Mouse (Mus musculus): ENCODE data around the gene Mars.

The Mars gene

DNA sequence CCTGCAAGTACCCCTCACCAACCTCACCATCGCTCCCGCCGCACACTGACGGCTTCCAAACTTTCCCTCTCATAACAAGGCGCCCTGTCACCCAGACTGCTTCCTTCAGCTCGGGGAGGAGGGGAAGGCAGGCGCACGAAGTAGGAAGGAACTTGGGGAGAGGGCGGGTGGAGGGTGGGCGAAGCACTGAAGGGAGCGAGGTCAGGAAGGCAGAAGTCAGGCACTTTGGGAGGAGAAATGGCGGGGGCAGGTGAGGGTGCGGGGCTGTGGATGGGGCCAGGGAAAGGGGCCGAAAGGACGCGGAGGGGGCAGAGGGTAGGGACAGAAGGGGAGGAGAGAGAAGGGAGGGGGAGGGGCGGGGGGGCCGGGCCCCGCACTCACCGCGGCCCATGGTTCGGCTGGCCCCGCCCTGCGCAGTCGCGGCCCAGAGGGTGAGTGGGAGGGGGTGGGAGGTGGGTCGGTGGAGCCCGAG, 23.2 kb downstream of the Mars start:
- CTCF ChIA-PET, result no interaction called here

DNA sequence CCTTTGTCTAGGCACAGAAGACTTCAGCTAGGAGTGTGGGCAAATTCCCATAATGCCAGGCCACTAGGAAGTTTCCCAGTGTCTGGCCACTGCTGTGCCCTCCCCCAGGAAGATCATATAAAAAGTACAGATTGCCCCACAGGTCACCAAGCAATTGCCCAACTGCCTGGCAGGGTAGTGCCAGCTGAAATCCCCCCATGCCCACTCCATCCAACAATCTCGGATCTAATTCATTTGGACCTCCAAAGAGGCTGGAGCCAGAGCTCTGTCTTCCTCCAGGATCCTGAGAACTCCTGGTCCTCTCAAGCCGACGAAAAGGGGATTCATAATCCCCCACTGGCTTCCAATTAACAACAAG, 23.7 kb downstream of the Mars start:
- CTCF ChIA-PET, result no interaction called here

DNA sequence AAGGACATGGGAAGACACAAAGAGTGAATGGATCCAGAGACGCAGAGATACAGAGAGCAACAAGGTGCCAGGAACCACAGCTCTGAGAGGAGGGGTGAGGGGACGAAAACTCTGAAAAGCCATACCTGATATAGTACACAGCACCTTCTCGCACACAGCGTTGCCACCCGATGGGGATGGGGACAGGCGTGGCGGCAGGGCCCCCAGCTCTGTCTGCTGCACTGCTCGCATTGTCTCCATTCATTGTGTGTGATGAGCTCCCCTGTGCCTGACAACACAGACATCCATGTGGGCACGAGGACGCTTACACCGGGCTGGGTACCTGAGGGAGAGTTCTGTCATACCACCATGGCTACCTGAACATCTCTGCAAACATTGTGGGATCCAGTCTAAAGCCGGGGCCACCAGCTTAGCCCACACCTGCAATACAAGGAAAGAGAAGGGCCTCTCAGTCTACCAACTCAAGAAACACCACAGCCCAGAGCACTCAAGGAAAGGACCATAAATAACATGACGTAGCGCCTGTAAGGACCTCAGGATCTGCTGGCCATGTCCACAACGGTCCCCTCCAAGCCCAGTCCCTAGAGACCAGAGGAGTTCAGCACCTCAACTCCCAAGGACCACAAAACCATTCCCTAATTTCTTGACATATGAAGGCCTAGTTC, 24.2 kb downstream of the Mars start:
- CTCF ChIA-PET, result no interaction called here

DNA sequence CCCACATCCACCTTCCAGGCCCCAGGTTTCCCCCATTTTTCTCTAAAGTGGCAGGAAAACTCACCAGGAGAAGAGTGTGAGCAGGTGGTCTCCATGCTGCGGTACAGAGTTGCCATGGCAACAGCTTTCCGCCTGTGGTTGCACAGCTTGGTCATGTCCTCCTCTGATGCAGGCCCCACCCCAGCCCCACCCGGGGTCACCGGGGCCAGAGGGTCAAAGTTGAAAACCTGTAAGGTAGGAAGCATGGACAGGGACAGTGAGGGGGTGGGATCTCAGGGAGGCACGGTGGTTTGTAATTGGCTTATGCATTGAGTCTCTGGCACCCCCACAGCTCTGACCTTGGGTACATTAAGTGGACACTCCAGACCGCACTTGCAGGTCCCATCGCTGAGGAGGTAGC, 24.9 kb downstream of the Mars start:
- CTCF ChIA-PET, result no interaction called here

DNA sequence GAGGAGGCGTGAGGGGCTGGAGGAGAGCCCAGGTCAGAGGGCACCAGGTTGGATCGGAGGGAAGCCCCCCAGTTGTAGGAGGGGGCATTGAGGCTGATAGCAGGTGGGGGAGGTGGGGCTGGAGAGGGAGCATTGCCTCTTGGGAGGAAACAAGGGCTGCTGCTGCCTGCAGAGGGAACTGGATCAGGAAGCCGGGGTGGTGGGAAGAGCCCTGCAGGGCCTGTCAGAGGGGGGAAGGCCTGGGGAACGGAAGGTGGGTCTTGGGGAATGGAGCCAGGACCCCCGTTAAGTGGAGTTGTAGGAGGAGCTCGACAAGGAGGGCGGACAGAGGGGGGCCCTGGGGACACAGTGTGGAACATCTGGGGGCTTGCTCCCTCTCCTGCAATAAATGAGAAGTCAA, 25.4 kb downstream of the Mars start:
- CTCF ChIA-PET, result interaction anchor here (0.6 kb wide), 1 partner anchor 8 kb away, joined by 3 read pairs; no protein-coding TSS in a partner anchor

DNA sequence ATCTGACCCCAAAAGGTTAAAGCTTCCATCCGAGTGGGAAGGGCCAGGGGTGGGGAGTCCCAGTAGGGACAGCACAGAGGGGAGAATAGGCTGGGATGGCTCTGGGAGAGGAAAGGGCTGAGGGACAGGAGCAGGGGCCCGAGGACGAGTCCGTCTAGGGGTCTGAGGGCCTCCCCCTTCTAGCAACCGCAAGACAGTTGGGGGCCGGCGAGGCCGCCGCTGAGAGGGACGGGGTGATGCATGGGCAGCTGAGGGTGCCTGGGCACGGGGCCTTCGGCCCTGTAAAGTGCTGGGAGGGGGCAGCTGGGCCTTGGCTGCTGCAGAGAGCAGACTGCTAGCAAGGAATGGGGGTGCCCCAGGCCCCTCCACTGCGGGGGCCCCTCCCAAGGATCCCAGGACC, 25.9 kb downstream of the Mars start:
- CTCF ChIA-PET, result interaction anchor here (0.6 kb wide), 1 partner anchor 9 kb away, joined by 3 read pairs; no protein-coding TSS in a partner anchor

DNA sequence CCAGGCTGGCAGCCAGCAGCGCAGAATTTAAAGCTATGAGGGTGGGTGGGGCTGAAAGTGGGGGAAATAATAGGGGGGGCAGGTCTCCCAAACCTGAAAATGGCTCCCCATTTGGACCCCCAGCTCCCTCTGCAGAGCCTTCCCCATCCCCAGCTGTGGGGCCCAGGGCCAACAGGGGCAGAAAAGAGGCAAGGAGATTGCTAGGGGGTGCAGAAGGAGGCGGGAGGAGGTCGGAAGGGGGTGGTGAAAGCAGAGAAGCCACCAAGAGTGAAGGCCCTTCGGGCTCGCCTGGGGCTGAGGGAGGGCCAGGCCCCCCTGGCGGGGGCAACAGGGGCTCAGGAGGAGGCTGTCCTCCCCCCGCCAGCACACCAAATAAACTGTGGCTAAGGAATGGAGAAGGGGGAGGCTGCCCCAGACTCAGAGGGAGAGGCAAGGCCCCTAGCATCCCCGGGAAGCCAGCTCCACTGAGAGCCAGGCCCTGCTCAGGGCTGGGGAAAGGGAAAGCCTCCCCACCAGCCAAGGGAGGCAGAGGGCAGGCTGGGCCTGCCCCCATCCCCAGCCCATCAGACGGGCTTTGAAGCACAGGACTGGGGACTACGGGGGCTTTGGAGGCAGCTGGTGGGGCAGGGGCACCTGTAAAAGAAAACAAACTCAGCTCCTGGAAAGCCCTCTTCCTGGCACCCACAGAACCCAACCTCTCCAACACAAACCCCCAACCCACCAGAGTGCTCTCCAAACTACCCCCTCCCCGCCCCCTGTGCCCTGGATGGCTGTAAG, 26.7 kb downstream of the Mars start:
- CTCF ChIA-PET, result interaction anchor here (0.6 kb wide), 1 partner anchor 837 kb away, joined by 9 read pairs; no protein-coding TSS in a partner anchor

DNA sequence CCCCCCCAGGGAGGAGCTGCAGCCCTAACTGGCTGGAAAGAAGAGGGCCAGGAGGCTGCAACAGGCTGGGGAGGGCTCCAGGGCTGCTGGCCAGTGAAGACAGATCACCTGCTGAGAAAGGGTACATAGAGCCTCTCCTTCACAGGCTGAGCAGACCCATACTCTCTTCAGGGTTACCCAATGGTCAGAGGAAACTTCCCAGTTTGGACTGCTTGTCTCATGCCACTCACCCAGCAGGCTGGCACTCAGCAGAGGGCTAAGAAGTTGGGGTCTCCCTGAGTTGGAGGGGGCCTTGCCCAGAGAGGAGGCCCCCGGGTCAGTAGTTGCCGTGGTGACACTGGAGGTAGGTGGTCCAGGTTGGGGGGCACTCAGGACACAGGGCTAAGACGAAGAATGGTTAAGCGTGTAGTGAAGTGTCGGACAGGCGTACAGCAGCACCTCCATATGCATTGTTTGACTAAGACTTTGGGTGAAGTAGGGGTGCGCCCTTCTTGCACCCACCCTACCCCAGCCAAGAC, 27.4 kb downstream of the Mars start:
- CTCF ChIA-PET, result interaction anchor here (0.6 kb wide), 1 partner anchor 837 kb away, joined by 9 read pairs; no protein-coding TSS in a partner anchor

DNA sequence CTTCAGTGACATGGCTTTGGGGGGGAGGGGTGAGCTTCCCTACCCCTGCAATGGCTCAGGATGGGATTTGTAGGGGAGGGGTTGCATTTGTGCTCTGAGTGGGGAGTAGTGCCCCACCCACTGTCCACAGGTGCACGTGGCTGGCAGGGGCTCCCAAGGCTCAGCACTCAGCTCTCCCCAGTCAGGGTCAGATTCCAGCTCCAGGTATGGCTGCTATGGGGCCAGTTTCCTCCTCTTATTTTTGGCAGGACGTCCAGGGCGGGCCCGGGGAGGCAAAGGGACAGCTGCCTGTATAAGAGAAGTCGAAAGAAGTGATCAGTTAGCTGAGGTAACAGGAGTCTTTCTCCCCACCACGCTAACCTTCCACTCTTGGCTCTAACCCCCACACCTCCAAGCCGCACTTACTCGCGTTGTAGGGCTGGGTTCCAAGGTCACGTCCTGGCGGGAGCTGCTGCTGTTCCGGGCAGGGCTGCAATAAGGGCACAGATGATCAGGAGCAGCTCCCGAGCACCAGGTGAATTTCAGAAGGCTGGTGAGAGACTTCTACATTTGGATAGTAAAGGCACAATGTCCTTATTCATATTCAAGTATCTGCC, 28.9 kb downstream of the Mars start:
- CTCF ChIA-PET, result no interaction called here

DNA sequence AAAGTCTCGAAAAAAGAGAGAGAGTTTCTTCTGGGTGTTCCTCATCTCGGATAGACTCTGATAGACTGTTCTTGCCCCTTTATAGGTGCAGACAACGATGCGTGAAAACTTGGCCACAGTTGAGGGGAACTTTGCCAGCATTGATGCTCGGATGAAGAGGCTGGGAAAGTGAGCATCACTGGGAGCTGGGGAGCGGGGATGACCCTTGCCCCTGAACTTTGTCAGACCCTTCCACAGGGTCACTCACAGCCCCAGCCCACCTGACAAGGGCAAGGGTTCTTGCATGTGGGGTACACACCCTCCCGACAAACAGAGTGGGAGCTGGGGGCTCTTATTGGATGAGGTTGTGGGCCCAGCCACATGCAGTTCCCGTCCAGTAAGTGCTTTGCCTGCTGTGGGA, 30.3 kb downstream of the Mars start:
- CTCF ChIA-PET, result no interaction called here

DNA sequence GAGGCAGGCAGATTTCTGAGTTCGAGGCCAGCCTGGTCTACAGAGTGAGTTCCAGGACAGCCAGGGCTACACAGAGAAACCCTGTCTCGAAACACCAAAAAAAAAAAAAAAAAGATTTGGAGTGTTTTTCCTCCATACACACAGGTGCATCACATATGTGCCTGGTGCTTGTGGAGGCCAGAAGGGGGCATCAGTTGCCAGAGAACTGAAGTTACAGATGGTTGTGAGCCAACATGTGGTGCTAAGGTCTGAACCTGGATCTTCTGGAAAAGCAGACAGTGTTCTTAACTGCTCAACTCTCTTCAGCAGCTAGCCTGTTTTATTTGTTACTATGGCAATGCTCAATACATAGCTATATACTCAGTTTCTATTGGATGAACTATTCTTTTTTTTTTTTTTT, 31.9 kb downstream of the Mars start:
- CTCF ChIA-PET, result interaction anchor here (0.7 kb wide), 1 partner anchor 78 kb away, joined by 4 read pairs; no protein-coding TSS in a partner anchor

DNA sequence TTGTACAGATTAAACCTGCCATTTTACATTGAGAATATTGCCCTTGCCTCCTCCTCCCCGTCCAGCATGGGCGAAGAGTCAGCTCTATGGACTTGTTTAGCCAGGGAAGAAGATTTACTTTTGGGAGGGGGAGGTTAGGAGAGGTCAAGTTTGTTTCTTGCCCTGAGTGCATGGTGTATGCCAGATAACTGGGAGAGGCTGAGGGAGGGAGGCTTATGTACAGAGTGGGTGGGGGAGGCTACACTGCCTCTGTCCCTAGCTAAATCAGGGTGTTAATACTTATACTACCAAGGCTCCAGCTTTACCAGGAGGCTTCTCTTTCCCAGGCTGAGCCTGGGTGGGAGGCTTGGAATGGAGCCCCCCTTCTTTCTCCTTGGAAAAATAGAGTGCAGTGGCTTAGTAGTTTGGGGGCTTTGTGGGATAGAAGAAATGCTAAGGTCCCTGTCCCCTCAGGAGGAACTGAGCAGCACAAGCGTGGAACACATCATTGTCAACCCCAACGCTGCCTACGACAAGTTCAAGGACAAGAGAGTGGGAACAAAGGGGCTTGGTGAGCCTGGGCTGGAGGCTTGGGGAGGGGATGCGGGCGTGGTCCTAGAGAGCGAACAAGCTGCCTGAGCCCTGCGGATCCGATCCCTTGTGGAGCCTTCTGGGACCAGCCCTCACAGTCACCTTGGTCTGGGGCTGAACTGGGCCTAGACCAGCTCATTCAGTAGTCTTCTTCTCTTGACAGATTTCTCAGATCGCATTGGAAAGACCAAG, 37.1 kb downstream of the Mars start:
- CTCF ChIA-PET, result no interaction called here

DNA sequence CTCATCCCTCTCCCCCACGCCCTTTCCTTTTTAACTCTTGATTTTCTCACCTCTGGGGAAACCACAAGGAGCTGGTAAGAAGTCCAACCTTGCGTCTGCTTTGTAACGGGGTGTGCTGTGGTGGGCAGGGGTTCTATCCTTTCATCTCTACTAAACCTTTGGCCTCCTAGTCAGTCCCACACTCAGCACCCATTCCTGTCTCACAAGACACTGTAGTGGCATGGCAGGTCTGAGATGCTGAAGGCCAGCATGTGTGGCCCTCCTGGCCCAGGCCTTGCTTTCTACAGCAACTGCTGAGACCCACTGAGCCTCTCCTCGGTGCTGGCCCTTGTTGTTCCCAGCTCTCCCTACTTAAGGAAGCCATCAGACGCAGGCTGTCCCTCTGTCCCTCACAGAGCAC, 39.2 kb downstream of the Mars start:
- CTCF ChIA-PET, result no interaction called here

DNA sequence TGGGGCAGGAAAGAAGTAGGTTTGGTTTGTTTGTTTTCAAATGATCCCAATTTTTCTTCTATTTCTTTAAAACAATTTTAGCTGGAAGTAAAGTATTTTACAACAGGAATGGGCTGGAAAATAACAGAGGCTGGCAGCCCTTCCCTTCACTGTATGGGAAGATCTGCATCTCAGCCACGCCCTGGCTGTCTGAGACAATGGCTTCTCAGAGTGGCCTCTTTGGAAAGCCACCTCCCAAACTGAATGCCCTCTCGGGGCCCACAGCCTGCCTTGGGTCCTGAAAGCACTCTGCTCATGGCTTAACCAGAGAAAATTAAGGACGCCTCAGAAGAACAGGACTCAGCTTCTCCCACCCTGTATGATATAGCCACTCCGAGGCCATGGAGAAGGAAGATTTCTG, 41.7 kb downstream of the Mars start:
- CTCF ChIA-PET, result no interaction called here

DNA sequence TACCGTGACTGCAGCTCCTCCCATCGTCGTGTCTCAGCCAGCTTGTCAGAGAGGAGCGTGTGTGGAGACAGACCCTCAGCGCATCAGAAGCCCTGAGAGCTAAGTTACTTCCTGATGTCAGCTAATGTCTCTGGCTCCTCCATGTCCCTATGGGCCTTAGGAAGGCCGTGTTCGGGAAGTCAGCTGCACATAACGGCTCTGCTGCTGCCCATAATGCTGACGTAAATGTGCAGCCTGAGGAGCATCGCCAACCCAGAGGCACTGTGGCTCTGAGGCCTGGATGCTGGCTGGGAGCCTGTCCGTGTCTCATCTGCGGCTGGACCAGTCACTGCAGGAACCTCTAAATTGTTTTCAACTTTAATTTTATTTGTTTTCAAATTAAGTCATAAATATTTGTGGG, 42.5 kb downstream of the Mars start:
- CTCF ChIA-PET, result no interaction called here

DNA sequence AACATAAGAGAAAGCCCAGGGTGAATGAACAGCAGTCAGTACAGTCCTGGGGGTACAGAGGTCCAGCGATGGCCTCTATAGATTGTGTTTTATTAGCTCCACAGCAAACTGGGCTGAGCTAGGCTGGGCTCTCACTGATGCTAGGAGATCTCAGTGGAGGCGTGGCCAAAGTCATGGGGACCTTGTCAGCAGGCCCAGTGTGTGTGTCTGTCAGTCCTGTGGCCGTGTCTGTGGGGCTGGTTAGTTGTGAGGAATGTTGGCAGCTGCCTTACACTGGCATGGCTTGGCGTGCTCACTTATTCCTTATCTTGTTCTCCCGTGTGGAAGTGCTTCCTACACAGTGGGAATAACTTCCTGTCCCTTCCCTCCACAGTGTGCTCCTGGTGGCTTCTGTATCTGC, 43.2 kb downstream of the Mars start:
- CTCF ChIA-PET, result no interaction called here

DNA sequence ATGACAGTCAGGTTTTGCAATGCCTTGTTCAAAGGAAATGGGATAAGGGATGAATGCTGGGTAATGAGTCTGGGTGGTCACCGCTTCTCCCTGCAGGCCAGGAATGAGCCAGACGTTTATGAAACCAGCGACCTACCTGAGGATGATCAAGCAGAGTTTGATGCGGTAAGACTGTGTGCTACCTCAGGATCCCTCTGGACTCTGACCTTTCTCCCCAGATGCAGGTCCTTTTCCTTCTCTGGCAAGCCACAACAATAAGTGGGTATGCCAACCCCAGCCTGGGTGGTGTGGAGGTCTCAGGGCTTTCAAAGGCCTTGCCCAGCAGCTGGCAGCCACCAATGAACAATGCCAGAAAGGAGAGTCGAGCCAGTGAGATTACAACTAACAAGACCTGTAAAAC, 44.3 kb downstream of the Mars start:
- CTCF ChIA-PET, result no interaction called here

DNA sequence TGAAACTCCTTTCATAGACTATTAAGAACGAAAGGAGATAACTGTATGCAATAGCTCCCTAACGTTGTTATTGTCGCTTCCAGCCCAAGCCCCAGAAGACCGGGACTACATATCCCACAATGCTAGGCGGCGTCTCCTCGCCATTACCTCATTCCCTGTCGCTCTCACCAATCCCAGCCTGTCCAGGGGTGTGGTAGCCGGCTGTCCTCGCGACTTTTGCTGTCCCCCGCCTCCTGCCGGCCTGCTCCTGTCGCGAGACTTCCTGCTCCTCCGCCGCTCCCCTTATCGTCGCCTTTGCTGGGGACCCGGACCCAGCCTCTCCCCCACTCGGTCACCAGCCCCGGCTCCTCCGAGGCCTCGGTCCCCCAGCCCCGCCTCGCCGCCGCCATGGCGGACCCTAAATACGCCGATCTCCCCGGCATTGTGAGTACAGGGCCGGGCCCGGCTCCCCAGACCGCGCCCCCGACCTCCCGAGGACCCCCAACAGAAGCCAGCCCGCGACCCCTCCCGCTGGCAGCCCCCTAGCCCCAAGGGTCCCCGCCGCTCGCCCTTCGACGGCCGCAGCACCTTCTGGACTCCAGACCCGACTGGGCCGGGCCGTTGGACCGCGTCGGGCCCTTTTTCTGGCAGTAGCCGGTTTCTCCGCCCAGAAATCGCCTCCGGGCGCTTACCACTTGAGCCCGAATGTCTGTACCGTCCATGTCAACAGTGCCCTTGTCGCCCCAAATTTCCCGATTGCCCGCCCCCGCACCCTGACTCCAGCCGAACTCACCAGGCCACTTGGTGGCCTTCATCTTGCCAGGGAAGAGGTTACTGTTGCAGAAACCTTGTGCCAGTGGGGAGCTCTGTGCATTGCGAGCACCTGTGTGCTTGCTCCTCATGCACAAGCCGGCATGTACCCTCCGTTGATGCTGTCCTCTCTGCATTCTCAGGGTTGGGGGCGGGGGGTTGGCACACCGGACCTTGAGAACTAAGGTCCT, 45.2 kb downstream of the Mars start, which contains the start of gene Dctn2:
TSS of gene Dctn2 (plus strand) at position 257 of the 980 bp plus-strand sequence.
- CTCF ChIA-PET, result interaction anchor here (0.7 kb wide), 1 partner anchor 71 kb away, joined by 3 read pairs; no protein-coding TSS in a partner anchor

DNA sequence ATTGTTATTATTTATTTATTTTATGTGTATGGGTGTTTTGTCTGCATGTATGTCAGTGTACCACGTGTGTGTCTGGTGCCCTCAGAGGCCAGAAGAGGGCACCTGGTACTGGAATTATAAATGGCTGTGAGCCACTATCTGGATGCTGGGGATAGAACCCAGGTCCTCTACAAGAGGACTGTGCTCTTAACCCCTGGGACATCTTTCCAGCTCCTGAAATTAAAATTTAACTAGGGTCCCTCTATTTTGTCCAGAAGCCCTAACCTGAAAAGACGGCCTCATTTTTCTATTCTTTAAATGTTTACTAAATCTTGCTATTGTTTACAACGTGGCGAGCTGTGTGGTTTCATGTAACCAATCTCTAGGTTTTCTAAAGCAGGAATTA, 45.9 kb downstream of the Mars start:
- CTCF ChIA-PET, result interaction anchor here (0.7 kb wide), 1 partner anchor 72 kb away, joined by 3 read pairs; no protein-coding TSS in a partner anchor

DNA sequence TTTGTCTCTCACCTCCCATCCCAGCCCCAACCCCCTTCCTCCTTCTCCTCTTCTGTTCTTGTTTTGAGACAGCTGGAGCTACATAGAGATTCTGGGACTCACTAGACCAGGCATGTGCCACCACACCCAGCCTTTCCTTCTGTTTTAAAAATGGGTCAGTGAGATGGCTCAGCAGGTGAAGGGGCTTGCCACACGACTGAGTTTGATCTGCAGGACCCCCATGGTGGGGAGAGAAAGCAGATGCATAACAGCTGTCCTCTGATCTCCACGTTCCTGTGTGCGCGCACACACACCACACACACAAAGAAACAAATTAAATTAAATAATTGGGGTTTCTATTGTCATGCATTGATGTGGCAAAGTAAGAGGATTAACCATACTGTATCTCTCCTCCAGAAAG, 46.6 kb downstream of the Mars start:
- CTCF ChIA-PET, result no interaction called here

DNA sequence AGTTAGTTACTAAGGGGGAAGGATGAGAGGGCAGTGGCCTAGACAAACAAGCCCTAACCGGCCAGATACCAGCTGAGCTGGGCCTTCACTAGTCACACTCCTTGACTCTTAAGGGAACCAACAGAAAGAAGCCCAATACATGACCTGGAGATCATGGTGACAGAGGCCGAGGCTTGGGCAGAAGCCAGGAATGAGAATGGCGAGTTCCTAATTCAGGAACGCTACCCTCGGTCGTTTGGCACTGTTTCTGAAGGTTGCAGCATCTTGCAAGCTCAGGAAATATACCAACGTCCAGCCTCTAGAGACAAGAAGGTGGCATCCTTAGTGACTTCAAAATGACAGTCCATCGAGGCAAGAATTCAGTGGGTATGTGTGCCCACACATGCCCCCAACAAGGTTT, 47.2 kb downstream of the Mars start:
- CTCF ChIA-PET, result no interaction called here

Measured in spleen, embryonic (tissue).